Mouse (Mus musculus): ENCODE data around the gene Eri3.

The Eri3 gene

GRCm38 (mm10) chr4:117581626-117582025 lies 31.5 kb downstream of the Eri3 start:
- peak; percentile 53 for DNase-seq

- peak; percentile 68 for DNase-seq
These were observed 35.8 kb downstream of the Eri3 start for GRCm38 (mm10) chr4:117585995-117586394.

- DNase-seq = peak; percentile 77
These were observed 37.3 kb downstream of the Eri3 start for GRCm38 (mm10) chr4:117587447-117587846.

- DNase-seq = no peak
These were observed 39.0 kb downstream of the Eri3 start for GRCm38 (mm10) chr4:117589081-117589660.

GRCm38 (mm10) chr4:117590781-117591180 lies 40.6 kb downstream of the Eri3 start:
- peak; percentile 95 for DNase-seq

GRCm38 (mm10) chr4:117592206-117592605 lies 42.0 kb downstream of the Eri3 start:
- no peak for DNase-seq

GRCm38 (mm10) chr4:117595293-117595692 lies 45.1 kb downstream of the Eri3 start:
- DNase-seq = no peak

- DNase-seq = no peak
These were observed 49.9 kb downstream of the Eri3 start for GRCm38 (mm10) chr4:117599986-117600565.

- peak; percentile 86 for DNase-seq
These were observed 51.2 kb downstream of the Eri3 start for GRCm38 (mm10) chr4:117601338-117601776.

GRCm38 (mm10) chr4:117605099-117605953 lies 55.2 kb downstream of the Eri3 start:
- peak; percentile 79 for DNase-seq

- DNase-seq = peak; percentile 77
These were observed 55.7 kb downstream of the Eri3 start for GRCm38 (mm10) chr4:117605954-117606227.

- peak; percentile 84 for DNase-seq
These were observed 56.9 kb downstream of the Eri3 start for GRCm38 (mm10) chr4:117606831-117607610.

- peak; percentile 90 for DNase-seq
These were observed 58.1 kb downstream of the Eri3 start for GRCm38 (mm10) chr4:117608265-117608664.

- no peak for DNase-seq
These were observed 59.3 kb downstream of the Eri3 start for GRCm38 (mm10) chr4:117609371-117610039.

- DNase-seq = no peak
These were observed 61.2 kb downstream of the Eri3 start for GRCm38 (mm10) chr4:117611385-117611784.

GRCm38 (mm10) chr4:117611814-117612213 lies 61.6 kb downstream of the Eri3 start:
- no peak for DNase-seq

GRCm38 (mm10) chr4:117612713-117613112 lies 62.5 kb downstream of the Eri3 start:
- peak; percentile 88 for DNase-seq

GRCm38 (mm10) chr4:117613153-117613773 lies 63.1 kb downstream of the Eri3 start:
- no peak for DNase-seq

- no peak for DNase-seq
These were observed 66.4 kb downstream of the Eri3 start for GRCm38 (mm10) chr4:117616600-117616999.

- peak; percentile 86 for DNase-seq
These were observed 72.1 kb downstream of the Eri3 start for GRCm38 (mm10) chr4:117622270-117622669.

GRCm38 (mm10) chr4:117623025-117623424 lies 72.9 kb downstream of the Eri3 start:
- no peak for DNase-seq

GRCm38 (mm10) chr4:117624660-117625059 lies 74.5 kb downstream of the Eri3 start:
- no peak for DNase-seq
